In the genomic region with DNA sequence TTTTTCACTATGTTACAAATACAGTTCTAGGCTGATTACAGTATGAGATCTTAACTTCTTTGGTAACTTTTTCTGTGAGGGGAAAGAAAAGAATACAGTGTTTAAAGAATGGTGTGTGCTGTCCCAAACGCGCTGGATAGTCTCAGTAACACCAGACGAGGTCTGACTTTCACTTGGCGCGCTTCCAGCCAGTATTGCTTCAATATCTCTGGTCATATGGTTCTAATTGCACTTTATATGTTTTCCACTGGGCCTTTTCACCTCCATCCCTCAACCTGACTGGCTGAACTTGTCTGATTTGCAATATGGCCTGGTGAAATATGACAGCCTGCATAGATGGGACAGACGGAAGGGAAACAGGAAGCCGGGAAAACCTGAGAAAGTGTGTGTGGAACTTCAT, we compare ENCODE assay signal across 7 mouse cellular contexts. TPM values are rescaled to one million over a fixed set of nuclear protein-coding genes. Genes with fewer than 3 reads are reported as not detected.
A peak's percentile ranks its signal among the peaks of the same experiment; 100 is the strongest.
DNase-seq lines count a peak whose midpoint lies in the region; ATAC-seq lines count a peak whose summit lies in the region.

No protein-coding gene starts in this region.

- peak overlapping the region; percentile 41 for H3K4me3 ChIP-seq in heart, embryonic 12.5 days
- H3K4me3 ChIP-seq in limb, embryonic 10.5 days = peak overlapping the region; percentile 85
- H3K4me3 ChIP-seq in neural tube, embryonic 15.5 days (replicated peaks) = peak overlapping the region; percentile 26

- H3K27ac ChIP-seq in heart, embryonic 12.5 days (ENCODE audit: poor library complexity, severe bottlenecking) = peak overlapping the region; percentile 83
- peak overlapping the region; percentile 84 for H3K27ac ChIP-seq in limb, embryonic 10.5 days
- peak overlapping the region; percentile 23; the same call in 1 of the 2 replicates for H3K27ac ChIP-seq in neural tube, embryonic 15.5 days (replicated peaks)

- peak overlapping the region; percentile 86 for H3K4me2 ChIP-seq in heart, embryonic 12.5 days
- H3K4me2 ChIP-seq in neural tube, embryonic 15.5 days = peak overlapping the region; percentile 94

- DNase-seq in 3T3-L1 (ENCODE audit: low read depth, low spot score) = peak; percentile 80
- DNase-seq in NIH3T3 (ENCODE audit: low read depth) = peak; percentile 93
- peak; percentile 85 for DNase-seq in limb, embryonic 10.5 days (ENCODE audit: low spot score)
- no peak for DNase-seq in thymus, postnatal 4 days
- DNase-seq in Muller cell, postnatal 12 days (ENCODE audit: inconsistent ontology term) = no peak

- peaks cover 44% of the 10 kb centered on the region for H3K4me1 ChIP-seq in heart, embryonic 12.5 days (replicated peaks)
- H3K4me1 ChIP-seq in limb, embryonic 10.5 days = peaks cover 57% of the 10 kb centered on the region
- H3K4me1 ChIP-seq in neural tube, embryonic 15.5 days = peaks cover 36% of the 10 kb centered on the region

- WGBS in heart, embryonic 12.5 days = 35% methylated on average over 7 of the region's 7 CpGs
- 22% methylated on average over 7 of the region's 7 CpGs for WGBS in limb, embryonic 10.5 days
- WGBS in neural tube, embryonic 15.5 days = 43% methylated on average over 7 of the region's 7 CpGs

- H3K36me3 ChIP-seq in heart, embryonic 12.5 days = peaks cover 15% of the 10 kb centered on the region
- peaks cover 14% of the 10 kb centered on the region for H3K36me3 ChIP-seq in limb, embryonic 10.5 days
- no peaks in the 10 kb centered on the region for H3K36me3 ChIP-seq in neural tube, embryonic 15.5 days

- ATAC-seq in heart, embryonic 12.5 days (ENCODE audit: insufficient number of reproducible peaks, low FRiP score) = no peak
- ATAC-seq in neural tube, embryonic 15.5 days (ENCODE audit: low FRiP score) = no peak

- no peaks in the 10 kb centered on the region for H3K27me3 ChIP-seq in heart, embryonic 12.5 days (replicated peaks)
- peaks cover 15% of the 10 kb centered on the region; the same call in 1 of the 2 replicates for H3K27me3 ChIP-seq in limb, embryonic 10.5 days (ENCODE audit: low read depth, poor library complexity, severe bottlenecking)
- H3K27me3 ChIP-seq in neural tube, embryonic 15.5 days (replicated peaks) = peaks cover 15% of the 10 kb centered on the region; the same call in 1 of the 2 replicates

- no peaks in the 10 kb centered on the region for H3K9me3 ChIP-seq in heart, embryonic 12.5 days (replicated peaks)
- H3K9me3 ChIP-seq in limb, embryonic 10.5 days (replicated peaks) = no peaks in the 10 kb centered on the region
- H3K9me3 ChIP-seq in neural tube, embryonic 15.5 days (replicated peaks) = no peaks in the 10 kb centered on the region

- peak overlapping the region; percentile 64; the same call in 1 of the 2 replicates for H3K9ac ChIP-seq in heart, embryonic 12.5 days
- no peak overlapping the region for H3K9ac ChIP-seq in neural tube, embryonic 15.5 days (replicated peaks)

RNA-seq across cellular contexts. Expression of a gene that starts 2.9 kb away (rescaled TPM):
- 80.4 and 84.9 TPM in 2 replicates for polyA plus RNA-seq in heart, embryonic 12.5 days (2016; fragmentation: Nextera tagmentation; extraction: Ambion mirVana)
- 61.8 and 90.1 TPM in 2 replicates for polyA plus RNA-seq in limb, embryonic 10.5 days (2016; fragmentation: Nextera tagmentation; extraction: Ambion mirVana)
- 51.9 and 53.6 TPM in 2 replicates for polyA plus RNA-seq in neural tube, embryonic 15.5 days (2015; fragmentation: Nextera tagmentation; extraction: Ambion mirVana)

RNA-seq across cellular contexts. Expression of a gene that starts 27.2 kb away (rescaled TPM):
- polyA plus RNA-seq in heart, embryonic 12.5 days (2016; fragmentation: Nextera tagmentation; extraction: Ambion mirVana) = 63.6 and 66.1 TPM in 2 replicates
- polyA plus RNA-seq in limb, embryonic 10.5 days (2016; fragmentation: Nextera tagmentation; extraction: Ambion mirVana) = 36.4 and 46.3 TPM in 2 replicates
- 43.8 and 45.4 TPM in 2 replicates for polyA plus RNA-seq in neural tube, embryonic 15.5 days (2015; fragmentation: Nextera tagmentation; extraction: Ambion mirVana)

Comparison
In these comparisons a context has a peak if more than half of its experiments do, and no peak if none do; other contexts are left out.
1. DNase-seq: peak in 3T3-L1 (single experiment), NIH3T3 (single experiment) and limb, embryonic 10.5 days (single experiment); none in thymus, postnatal 4 days (single experiment) and Muller cell, postnatal 12 days (single experiment).
2. H3K27ac ChIP-seq: peak in every context shown above with its lines; median percentile 84 in limb, embryonic 10.5 days; 83 in heart, embryonic 12.5 days; 23 in neural tube, embryonic 15.5 days.
3. H3K4me3 ChIP-seq: peak in every context shown above with its lines; median percentile 85 in limb, embryonic 10.5 days; 41 in heart, embryonic 12.5 days; 26 in neural tube, embryonic 15.5 days.